ENCODE assay signal across 26 mouse cellular contexts in genomic region chr1:173657973-173658372, GRCm38 (mm10). TPM values are rescaled to one million over a fixed set of nuclear protein-coding genes. Genes with fewer than 3 reads are reported as not detected.
DNase-seq lines count a peak whose midpoint lies in the region; ATAC-seq lines count a peak whose summit lies in the region.
"Had no signal": no experiment of that assay in that cellular context is flagged by ENCODE, and none has a peak within 500 bp of the region (broad histone marks: within the 10 kb centered on the region; RNA-seq: fewer than 3 reads in every experiment).

No protein-coding gene starts in this region.

- H3K36me3 ChIP-seq in heart, embryonic 11.5 days (ENCODE audit: control insufficient read depth, insufficient read depth, low read length) = no peaks in the 10 kb centered on the region
- no peaks in the 10 kb centered on the region for H3K36me3 ChIP-seq in forebrain, embryonic 10.5 days (replicated peaks)
- H3K36me3 ChIP-seq in liver, embryonic 12.5 days = no peaks in the 10 kb centered on the region
- H3K36me3 ChIP-seq: embryonic facial prominence, embryonic 12.5 days; forebrain, embryonic 12.5 days; heart, embryonic 10.5 days; heart, embryonic 15.5 days; hindbrain, embryonic 15.5 days had no signal

- WGBS in heart, embryonic 11.5 days (ENCODE audit: insufficient replicate concordance) = 76% methylated on average over 4 of the region's 4 CpGs
- WGBS in forebrain, embryonic 10.5 days = 93% methylated on average over 4 of the region's 4 CpGs
- WGBS in liver, embryonic 12.5 days (ENCODE audit: insufficient replicate concordance) = 63% methylated on average over 4 of the region's 4 CpGs

- H3K27ac ChIP-seq in heart, embryonic 11.5 days (ENCODE audit: low read depth, low read length) = no peak overlapping the region
- no peak overlapping the region for H3K27ac ChIP-seq in forebrain, embryonic 10.5 days
- H3K27ac ChIP-seq in liver, embryonic 12.5 days = no peak overlapping the region
- H3K27ac ChIP-seq: embryonic facial prominence, embryonic 12.5 days; forebrain, embryonic 12.5 days; heart, embryonic 10.5 days; heart, embryonic 15.5 days; hindbrain, embryonic 15.5 days had no signal

- no peaks in the 10 kb centered on the region for H3K9me3 ChIP-seq in heart, embryonic 11.5 days (replicated peaks; ENCODE audit: control insufficient read depth, low read length)
- H3K9me3 ChIP-seq in forebrain, embryonic 10.5 days = no peaks in the 10 kb centered on the region
- no peaks in the 10 kb centered on the region for H3K9me3 ChIP-seq in liver, embryonic 12.5 days (replicated peaks)
- H3K9me3 ChIP-seq: embryonic facial prominence, embryonic 12.5 days; forebrain, embryonic 12.5 days; heart, embryonic 10.5 days; heart, embryonic 15.5 days; hindbrain, embryonic 15.5 days had no signal

- no peak for ATAC-seq in heart, embryonic 11.5 days (replicated peaks; ENCODE audit: insufficient number of reproducible peaks, low FRiP score, low TSS enrichment)
- peak; percentile 56 for ATAC-seq in CD4-positive, CD25-positive, alpha-beta regulatory T cell, adult 4 months
- ATAC-seq in megakaryocyte, adult 5-6 weeks (ENCODE audit: poor library complexity, severe bottlenecking) = peak; percentile 24; the same call in 1 of the 2 replicates
- ATAC-seq in liver, embryonic 12.5 days = no peak
- ATAC-seq: activated CD4-positive, CD25-positive, alpha-beta regulatory T cell, adult 4 months; forebrain, embryonic 16.5 days; intestine, embryonic 16.5 days; Patski had no signal

- H3K4me2 ChIP-seq in heart, embryonic 11.5 days = no peak overlapping the region
- H3K4me2 ChIP-seq in liver, embryonic 12.5 days = no peak overlapping the region
- H3K4me2 ChIP-seq: embryonic facial prominence, embryonic 12.5 days; forebrain, embryonic 12.5 days; heart, embryonic 15.5 days; hindbrain, embryonic 15.5 days had no signal

- peak; percentile 4 for DNase-seq in heart, adult 8-10 months (ENCODE audit: low spot score)
- no peak for DNase-seq in forebrain, embryonic 10.5 days (ENCODE audit: extremely low spot score, low spot score)
- DNase-seq in frontal cortex, postnatal 10 days (ENCODE audit: low spot score in 2 of 2) = no peak
- DNase-seq: adrenal gland, adult 2 months; adrenal gland, postnatal 25 days; cerebellum, adult 2 months; cerebellum, postnatal 10 days; embryo, embryonic 11 days; kidney, adult 2 months had no signal

- no peaks in the 10 kb centered on the region for H3K27me3 ChIP-seq in heart, embryonic 11.5 days (ENCODE audit: control insufficient read depth, insufficient read depth, low read length)
- no peaks in the 10 kb centered on the region for H3K27me3 ChIP-seq in forebrain, embryonic 10.5 days (ENCODE audit: poor library complexity, severe bottlenecking)
- H3K27me3 ChIP-seq in liver, embryonic 12.5 days (replicated peaks) = no peaks in the 10 kb centered on the region
- H3K27me3 ChIP-seq: embryonic facial prominence, embryonic 12.5 days; forebrain, embryonic 12.5 days; heart, embryonic 15.5 days; hindbrain, embryonic 15.5 days; Patski had no signal

- H3K4me1 ChIP-seq in heart, embryonic 11.5 days (ENCODE audit: control insufficient read depth, insufficient read depth, low read length) = no peaks in the 10 kb centered on the region
- H3K4me1 ChIP-seq in forebrain, embryonic 10.5 days = no peaks in the 10 kb centered on the region
- no peaks in the 10 kb centered on the region for H3K4me1 ChIP-seq in liver, embryonic 12.5 days
- H3K4me1 ChIP-seq: embryonic facial prominence, embryonic 12.5 days; forebrain, embryonic 12.5 days; heart, embryonic 10.5 days; heart, embryonic 15.5 days; hindbrain, embryonic 15.5 days had no signal

- no peak overlapping the region for H3K9ac ChIP-seq in heart, embryonic 11.5 days (ENCODE audit: low read depth, low read length)
- H3K9ac ChIP-seq in liver, embryonic 12.5 days = no peak overlapping the region
- H3K9ac ChIP-seq: embryonic facial prominence, embryonic 12.5 days; forebrain, embryonic 12.5 days; heart, embryonic 15.5 days; hindbrain, embryonic 15.5 days had no signal

- H3K4me3 ChIP-seq in heart, embryonic 11.5 days (ENCODE audit: low read depth, low read length) = no peak overlapping the region
- no peak overlapping the region for H3K4me3 ChIP-seq in forebrain, embryonic 10.5 days
- H3K4me3 ChIP-seq in liver, embryonic 12.5 days = no peak overlapping the region
- H3K4me3 ChIP-seq: embryonic facial prominence, embryonic 12.5 days; forebrain, embryonic 12.5 days; heart, embryonic 10.5 days; heart, embryonic 15.5 days; hindbrain, embryonic 15.5 days had no signal

RNA-seq across cellular contexts. Expression of gene Ifi208, which starts 15.5 kb away (rescaled TPM):
- 1 to 10 TPM in 1 of 4 experiments, under 1 TPM in 3; 0.75 to 1.2 (median 0.87) TPM for total RNA-seq in heart, adult 8-10 months (2022)
- polyA plus RNA-seq in heart, embryonic 11.5 days (2014; fragmentation: Nextera tagmentation; extraction: Ambion mirVana) = 0.10 TPM in 1 of 2 replicates, not detected in the other
- polyA plus RNA-seq in CD4-positive, CD25-positive, alpha-beta regulatory T cell, adult 4 months (2017; shearing (Covaris generic)) = 10 to 100 TPM; 74.3 to 81.2 TPM
- 3.0 and 6.5 TPM in 2 replicates for total RNA-seq in megakaryocyte, adult 5-6 weeks (2015)
- total RNA-seq in megakaryocyte, adult 5-6 weeks (2017) = 2.3 and 2.4 TPM in 2 replicates
- polyA plus RNA-seq in forebrain, embryonic 10.5 days (2016; fragmentation: Nextera tagmentation; extraction: Ambion mirVana) = not detected in 2 replicates
- polyA plus RNA-seq in liver, embryonic 12.5 days (2016; fragmentation: Nextera tagmentation; extraction: Ambion mirVana) = 0.10 TPM in 1 of 2 replicates, not detected in the other
- total RNA-seq: MEL had no signal
- polyA plus RNA-seq: cerebellum, adult 2 months; embryonic facial prominence, embryonic 12.5 days; forebrain, embryonic 12.5 days; heart, embryonic 10.5 days; heart, embryonic 15.5 days; hindbrain, embryonic 11.5 days; Patski had no signal

RNA-seq across cellular contexts. Expression of gene Ifi209, which starts 27.3 kb away (rescaled TPM):
- under 1 TPM; 0.24 to 0.49 (median 0.34) TPM for total RNA-seq in heart, adult 8-10 months (2022)
- 0.10 TPM in 1 of 2 replicates, not detected in the other for polyA plus RNA-seq in heart, embryonic 11.5 days (2014; fragmentation: Nextera tagmentation; extraction: Ambion mirVana)
- polyA plus RNA-seq in CD4-positive, CD25-positive, alpha-beta regulatory T cell, adult 4 months (2017; shearing (Covaris generic)) = 100 to 1,000 TPM; 194 to 235 TPM
- 191 and 200 TPM in 2 replicates for total RNA-seq in megakaryocyte, adult 5-6 weeks (2015)
- 256 and 263 TPM in 2 replicates for total RNA-seq in megakaryocyte, adult 5-6 weeks (2017)
- polyA plus RNA-seq in forebrain, embryonic 10.5 days (2016; fragmentation: Nextera tagmentation; extraction: Ambion mirVana) = not detected in 2 replicates
- 0.19 and 0.35 TPM in 2 replicates for polyA plus RNA-seq in liver, embryonic 12.5 days (2016; fragmentation: Nextera tagmentation; extraction: Ambion mirVana)
- total RNA-seq: MEL had no signal
- polyA plus RNA-seq: adrenal gland, adult 2 months; forebrain, embryonic 12.5 days; hindbrain, embryonic 11.5 days had no signal

RNA-seq across cellular contexts. Expression of gene Ifi213, which starts 58.9 kb away (rescaled TPM):
- total RNA-seq in heart, adult 8-10 months (2022) = under 1 TPM; 0.09 to 0.16 (median 0.14) TPM
- not detected in 2 replicates for polyA plus RNA-seq in heart, embryonic 11.5 days (2014; fragmentation: Nextera tagmentation; extraction: Ambion mirVana)
- 100 to 1,000 TPM in 1 of 2 experiments, 10 to 100 TPM in 1; 96.5 to 102 TPM for polyA plus RNA-seq in CD4-positive, CD25-positive, alpha-beta regulatory T cell, adult 4 months (2017; shearing (Covaris generic))
- 26.1 and 30.0 TPM in 2 replicates for total RNA-seq in megakaryocyte, adult 5-6 weeks (2015)
- total RNA-seq in megakaryocyte, adult 5-6 weeks (2017) = 20.0 and 30.5 TPM in 2 replicates
- polyA plus RNA-seq in forebrain, embryonic 10.5 days (2016; fragmentation: Nextera tagmentation; extraction: Ambion mirVana) = not detected in 2 replicates
- polyA plus RNA-seq in liver, embryonic 12.5 days (2016; fragmentation: Nextera tagmentation; extraction: Ambion mirVana) = not detected in 2 replicates
- total RNA-seq: gastrocnemius, adult 8-10 months; gastrocnemius, postnatal 4 days; MEL had no signal
- polyA plus RNA-seq: embryonic facial prominence, embryonic 12.5 days; forebrain, embryonic 12.5 days; forebrain, embryonic 16.5 days; heart, embryonic 10.5 days; hindbrain, embryonic 11.5 days; hindbrain, embryonic 15.5 days; Patski had no signal

Comparison
In these comparisons a context has a peak if more than half of its experiments do, and no peak if none do; other contexts are left out.
1. ATAC-seq: peak in CD4-positive, CD25-positive, alpha-beta regulatory T cell, adult 4 months (single experiment) and megakaryocyte, adult 5-6 weeks (single experiment); none in heart, embryonic 11.5 days (single experiment) and liver, embryonic 12.5 days (single experiment).
2. RNA of gene Ifi208, which starts 15.5 kb away (polyA plus RNA-seq): 74.3 to 81.2 TPM in CD4-positive, CD25-positive, alpha-beta regulatory T cell, adult 4 months; 0.10 TPM in heart, embryonic 11.5 days, 0.10 TPM in liver, embryonic 12.5 days and not detected in forebrain, embryonic 10.5 days; every median in the first group is over 10 times any median in the second.
3. RNA of gene Ifi209, which starts 27.3 kb away (polyA plus RNA-seq): 194 to 235 TPM in CD4-positive, CD25-positive, alpha-beta regulatory T cell, adult 4 months; 0.19 to 0.35 TPM in liver, embryonic 12.5 days, 0.10 TPM in heart, embryonic 11.5 days and not detected in forebrain, embryonic 10.5 days; every median in the first group is over 100 times any median in the second.
4. RNA of gene Ifi213, which starts 58.9 kb away (polyA plus RNA-seq): 96.5 to 102 TPM in CD4-positive, CD25-positive, alpha-beta regulatory T cell, adult 4 months; not detected in liver, embryonic 12.5 days, not detected in heart, embryonic 11.5 days and not detected in forebrain, embryonic 10.5 days; every median in the first group is over 10 times any median in the second.